Mouse (Mus musculus) T-cell, adult 2 months (primary cell): ENCODE results near the gene Trim2.

Source experiments
- DNase-seq: peaks from one replicate; pipeline ENCODE4 v3.0.0; 2022; ENCODE audit warnings: low spot score

Gene Trim2

DNA sequence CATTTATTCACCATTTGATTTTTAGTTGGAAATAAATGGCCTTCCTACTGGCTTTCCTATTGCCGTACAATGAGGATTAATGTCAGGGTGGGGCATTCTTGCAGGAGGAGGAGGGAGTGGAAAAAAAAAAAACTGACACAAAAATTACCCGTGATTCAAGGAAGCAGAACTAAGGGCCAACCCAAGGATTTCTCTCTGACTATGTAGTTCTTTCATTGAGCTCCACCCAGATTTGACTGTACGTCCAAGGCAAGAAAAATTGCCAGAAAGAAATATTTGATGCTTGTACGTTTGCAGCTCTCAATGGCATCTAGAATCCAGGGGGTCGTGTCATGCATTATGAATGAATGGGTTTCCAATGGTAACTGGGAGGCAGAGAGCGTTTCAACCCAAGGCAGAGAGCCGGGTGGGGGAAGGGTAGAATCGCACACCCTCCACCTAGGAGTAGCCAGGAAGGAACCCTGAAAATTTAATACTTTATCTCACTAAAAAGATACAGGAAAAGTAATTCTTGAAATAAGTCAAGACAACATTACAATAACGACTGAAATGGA is 86.9 kb downstream of the Trim2 start:
- DNase-seq: no peak

DNA sequence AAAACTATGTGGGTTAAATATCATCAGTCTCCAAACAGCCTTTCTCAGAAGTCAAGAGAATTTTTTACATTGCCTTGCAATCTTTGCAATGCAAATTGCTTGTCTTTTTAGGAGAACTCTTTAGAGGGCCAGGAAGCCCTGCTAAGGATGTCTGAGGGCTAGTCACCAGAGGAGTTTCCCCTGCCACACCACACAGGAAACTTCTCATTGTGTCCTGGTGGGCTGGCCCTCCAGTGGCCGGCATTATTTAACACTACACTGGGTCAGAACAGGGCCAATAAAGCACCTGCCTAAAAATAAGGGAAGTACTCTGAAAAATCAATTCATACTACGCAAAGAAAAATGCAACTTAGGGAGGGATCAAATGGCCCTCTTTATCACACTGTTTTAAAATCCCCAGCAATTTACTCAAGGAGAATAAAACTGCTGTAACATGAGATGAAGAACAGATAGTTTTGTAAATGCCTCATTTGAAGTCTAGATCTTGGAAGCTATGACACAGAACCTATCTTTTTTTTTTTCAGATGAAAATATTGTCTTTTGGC is 87.4 kb downstream of the Trim2 start:
- no peak for DNase-seq

DNA sequence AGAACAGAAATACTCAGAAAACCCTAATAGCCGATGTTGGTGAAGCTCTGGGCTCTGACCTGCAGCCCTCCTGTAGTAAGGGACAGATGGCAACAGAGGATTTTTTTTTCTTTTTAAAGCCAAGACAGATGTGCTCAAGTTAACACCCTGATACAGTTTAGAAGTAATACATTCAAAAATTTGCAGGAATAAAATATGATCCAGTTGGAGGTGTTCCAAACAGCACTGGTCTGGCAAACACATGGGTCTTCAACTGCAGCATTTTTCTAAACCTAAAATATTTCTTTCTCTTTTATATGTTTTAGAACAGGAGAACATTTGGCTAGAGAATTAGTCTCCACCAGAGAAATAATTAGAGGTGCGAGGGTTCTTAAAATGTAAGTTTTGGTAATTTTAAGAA is 88.2 kb downstream of the Trim2 start:
- DNase-seq: no peak

DNA sequence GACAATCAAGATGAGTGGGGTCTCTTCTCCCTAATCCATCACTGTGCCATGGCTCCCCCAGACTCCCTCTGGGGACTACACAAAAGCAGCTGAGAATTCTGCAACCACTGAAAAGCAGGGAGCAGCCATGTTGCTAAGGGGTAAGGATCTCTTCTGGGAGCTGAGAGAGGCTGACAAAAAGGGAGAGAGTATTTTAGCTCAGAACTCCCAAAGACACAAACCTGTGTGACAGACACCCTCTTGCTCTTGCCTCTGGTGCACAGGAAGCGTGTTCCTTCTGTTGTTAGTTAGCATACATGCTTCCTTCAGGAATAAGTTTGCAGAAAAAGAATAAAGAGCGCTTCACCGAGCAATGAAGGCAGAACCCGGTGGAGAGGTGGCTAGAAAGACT is 88.7 kb downstream of the Trim2 start:
- no peak for DNase-seq

GRCm38 (mm10) chr3:84217118-84217960 is 89.3 kb downstream of the Trim2 start:
- DNase-seq: no peak

GRCm38 (mm10) chr3:84215743-84216360 is 90.8 kb downstream of the Trim2 start:
- DNase-seq: no peak

DNA sequence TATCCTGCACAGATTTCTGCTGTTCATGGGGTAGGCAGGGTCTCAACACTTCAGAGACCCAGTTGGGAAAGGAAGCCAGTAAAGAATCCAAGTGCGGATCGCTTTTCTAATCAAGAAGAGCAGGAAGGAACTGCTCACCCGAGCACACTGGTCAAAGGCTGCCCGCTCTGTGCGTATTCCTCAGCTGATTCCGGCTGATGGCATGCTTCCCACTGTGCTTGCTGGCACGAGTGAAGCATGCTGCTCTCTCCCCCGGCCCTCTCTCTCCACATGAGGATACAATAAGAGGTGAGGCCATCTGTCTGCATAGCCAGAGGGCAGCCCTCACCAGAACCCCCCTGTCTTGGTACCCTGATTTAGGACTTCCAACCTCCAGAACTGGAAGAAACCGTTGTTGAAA is 91.4 kb downstream of the Trim2 start:
- DNase-seq: no peak

- DNase-seq: no peak
Observed at GRCm38 (mm10) chr3:84214501-84214900, 92.2 kb downstream of the Trim2 start.

GRCm38 (mm10) chr3:84211340-84211875 is 95.3 kb downstream of the Trim2 start:
- DNase-seq: no peak

- no peak for DNase-seq
Observed at GRCm38 (mm10) chr3:84208917-84209513, 97.7 kb downstream of the Trim2 start.

- no peak for DNase-seq
Observed at GRCm38 (mm10) chr3:84208475-84208874, 98.2 kb downstream of the Trim2 start.

DNA sequence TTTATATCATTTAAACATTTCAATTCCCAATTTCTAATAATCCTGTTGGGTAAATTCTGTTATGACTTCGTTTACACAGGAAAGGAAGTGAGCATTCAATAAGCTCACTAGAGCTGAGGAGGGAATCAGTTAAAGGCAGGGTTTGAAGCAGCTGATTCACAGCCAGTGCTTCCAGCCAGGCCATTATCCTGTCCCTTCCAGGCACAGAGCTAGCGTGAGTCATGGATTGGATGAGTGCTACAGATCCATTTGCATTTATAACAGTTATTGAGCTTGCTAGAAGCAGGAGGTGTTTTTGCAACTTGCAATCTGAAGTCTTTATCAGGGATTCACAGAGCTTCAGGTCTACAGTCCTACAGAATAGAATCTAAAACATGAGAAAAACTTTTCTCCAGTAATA is 99.3 kb downstream of the Trim2 start:
- no peak for DNase-seq

GRCm38 (mm10) chr3:84206106-84206505 is 100.6 kb downstream of the Trim2 start:
- no peak for DNase-seq

DNA sequence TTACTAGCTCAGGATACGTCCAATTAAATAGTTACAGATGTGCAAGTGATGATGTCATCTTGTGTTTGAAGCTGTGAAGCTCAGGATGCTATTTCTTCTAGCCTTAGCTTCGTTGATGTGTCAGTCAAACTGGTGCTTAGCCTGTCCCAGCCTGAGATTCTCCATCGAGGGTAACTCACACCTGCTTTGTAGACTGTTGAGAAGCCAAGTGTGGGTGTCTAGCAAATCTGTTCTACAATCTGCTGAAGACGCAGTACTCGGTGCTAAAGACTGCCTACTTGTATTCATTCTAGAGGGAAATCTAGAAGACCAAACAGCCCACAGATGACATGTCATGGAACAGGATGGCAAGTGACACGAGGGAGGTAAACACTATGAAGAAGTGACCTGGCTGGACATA is 101.0 kb downstream of the Trim2 start:
- no peak for DNase-seq

DNA sequence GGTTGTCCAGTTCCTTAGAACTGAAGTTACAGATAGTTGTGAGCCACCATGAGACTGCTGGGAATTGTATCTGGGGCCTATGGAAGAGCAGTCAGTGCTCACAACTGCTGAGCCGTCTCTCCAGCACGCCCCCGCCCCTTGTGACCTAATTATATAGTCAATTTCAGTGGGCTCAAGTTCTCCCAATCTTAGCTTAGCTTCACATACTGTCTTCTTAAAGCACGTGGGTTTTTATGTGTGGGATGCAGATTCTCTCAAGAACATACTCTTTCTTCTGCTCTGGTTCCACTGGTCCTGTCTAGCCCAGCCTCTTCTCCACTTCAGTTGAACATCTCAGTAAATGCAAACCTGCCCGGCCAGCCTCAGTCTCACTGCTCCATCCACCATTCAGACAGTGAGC is 102.0 kb downstream of the Trim2 start:
- no peak for DNase-seq

- DNase-seq: no peak
Observed at GRCm38 (mm10) chr3:84200559-84201420, 105.9 kb downstream of the Trim2 start.

DNA sequence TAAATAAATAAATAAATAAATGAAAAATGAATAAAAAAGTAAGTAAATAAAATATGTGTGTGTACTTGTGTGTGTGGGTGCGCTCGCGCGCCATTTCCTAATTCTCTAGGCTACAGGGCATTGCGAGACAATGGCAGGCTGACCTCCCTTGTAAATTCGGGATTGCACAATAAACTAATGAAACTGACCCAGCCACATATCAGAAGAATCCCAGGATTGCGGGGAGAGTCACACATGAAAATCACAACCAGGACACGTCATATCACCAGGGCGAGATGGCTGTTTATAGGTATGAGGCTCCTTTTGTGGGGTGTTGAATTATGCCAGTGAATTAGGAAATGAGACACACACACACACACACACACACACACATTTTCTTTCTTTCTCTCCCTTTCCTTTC is 107.2 kb downstream of the Trim2 start:
- DNase-seq: no peak

DNA sequence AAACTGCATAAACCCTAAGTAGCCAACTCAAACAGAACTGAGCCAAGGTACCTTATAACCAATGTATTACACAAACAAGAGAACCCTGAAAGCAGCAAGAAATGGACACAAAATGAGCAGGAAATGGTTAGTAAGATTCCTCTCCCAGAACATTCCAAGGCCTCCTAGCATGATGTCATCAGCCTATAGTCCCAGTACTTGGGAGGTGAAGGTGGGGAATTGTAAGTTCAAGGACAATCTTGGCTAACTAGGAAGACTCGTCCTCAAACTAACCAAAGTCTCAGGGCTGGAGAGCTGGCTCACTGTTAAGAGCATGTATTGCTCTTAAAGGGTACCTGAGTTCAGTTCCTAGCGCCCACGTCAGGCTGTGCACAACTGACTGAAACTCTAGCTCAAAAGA is 108.4 kb downstream of the Trim2 start:
- no peak for DNase-seq

DNA sequence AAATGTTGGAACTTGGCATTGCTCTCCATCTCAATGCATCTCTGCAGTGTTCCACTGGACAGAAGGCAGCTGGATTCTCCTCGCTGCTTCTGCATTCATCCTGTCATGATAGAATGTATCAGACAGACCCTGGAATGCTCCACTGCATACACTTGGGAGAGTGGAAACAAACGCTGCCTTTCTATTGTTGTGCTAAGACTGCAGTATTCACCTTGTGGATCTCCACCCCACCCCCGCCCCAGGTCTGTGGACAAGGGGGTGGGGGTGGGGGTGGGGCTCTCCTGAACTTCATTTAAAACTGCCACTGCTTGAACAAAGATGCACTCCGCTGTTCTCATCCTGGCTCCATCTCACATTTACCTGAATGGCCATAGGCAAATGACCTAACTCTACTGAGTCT is 112.8 kb downstream of the Trim2 start:
- no peak for DNase-seq

GRCm38 (mm10) chr3:84191141-84191881 is 115.4 kb downstream of the Trim2 start:
- DNase-seq: no peak
